Mouse (Mus musculus): ENCODE data around the gene Hsd11b1. TPM values are rescaled to one million over a fixed set of nuclear protein-coding genes. Genes with fewer than 3 reads are reported as not detected.

Gene Hsd11b1
- polyA plus RNA-seq, 1 experiment, result 0.12 TPM

- no peaks in the 10 kb centered on the region for H3K79me3 ChIP-seq (ENCODE audit: low read depth)
- no peak overlapping the region for H3K4me3 ChIP-seq (ENCODE audit: insufficient read depth, poor library complexity, severe bottlenecking)
- H3K79me2 ChIP-seq (ENCODE audit: control insufficient read depth, insufficient read depth), result no peaks in the 10 kb centered on the region
- no peak overlapping the region for H3ac ChIP-seq (ENCODE audit: control insufficient read depth, insufficient read length, low read depth)
- TF ChIP-seq FOSL1 (IDR thresholded peaks at IDR 0.05; ENCODE audit: insufficient read depth, low read length, poor library complexity, severe bottlenecking) (no peak), CEBPB (IDR thresholded peaks at IDR 0.05; ENCODE audit: low read depth) (no peak), CTCF (IDR thresholded peaks at IDR 0.05; ENCODE audit: control insufficient read depth, insufficient read depth, insufficient read length) (no peak), MYOD1 (IDR thresholded peaks at IDR 0.05; ENCODE audit: control insufficient read depth, insufficient read length, low read depth) (no peak), MYOG (IDR thresholded peaks at IDR 0.05; ENCODE audit: control insufficient read depth, extremely low read depth, insufficient read length) (no peak), USF1 (IDR thresholded peaks at IDR 0.05; ENCODE audit: low read depth) (no peak), MAX (IDR thresholded peaks at IDR 0.05) (no peak)
- no peaks in the 10 kb centered on the region for H3K36me3 ChIP-seq (ENCODE audit: control insufficient read depth, insufficient read depth)
- no peaks in the 10 kb centered on the region for H3K27me3 ChIP-seq (ENCODE audit: control insufficient read depth, insufficient read depth, insufficient read length)
Measured at GRCm38 (mm10) chr1:193270965-193271763, 7.3 kb upstream of the Hsd11b1 start.

GRCm38 (mm10) chr1:193265734-193266133, 1.9 kb upstream of the Hsd11b1 start:
- no peaks in the 10 kb centered on the region for H3K79me3 ChIP-seq (ENCODE audit: low read depth)
- H3K79me2 ChIP-seq (ENCODE audit: control insufficient read depth, insufficient read depth), result no peaks in the 10 kb centered on the region
- H3ac ChIP-seq (ENCODE audit: control insufficient read depth, insufficient read length, low read depth), result no peak overlapping the region
- no peaks in the 10 kb centered on the region for H3K27me3 ChIP-seq (ENCODE audit: control insufficient read depth, insufficient read depth, insufficient read length)
- H3K4me3 ChIP-seq (ENCODE audit: insufficient read depth, poor library complexity, severe bottlenecking), result no peak overlapping the region
- H3K36me3 ChIP-seq (ENCODE audit: control insufficient read depth, insufficient read depth), result no peaks in the 10 kb centered on the region
- TF ChIP-seq CTCF (IDR thresholded peaks at IDR 0.05; ENCODE audit: control insufficient read depth, insufficient read depth, insufficient read length) (no peak), CEBPB (IDR thresholded peaks at IDR 0.05; ENCODE audit: low read depth) (no peak), MAX (IDR thresholded peaks at IDR 0.05) (no peak), FOSL1 (IDR thresholded peaks at IDR 0.05; ENCODE audit: insufficient read depth, low read length, poor library complexity, severe bottlenecking) (no peak)

- Histone ChIP-seq H3K4me3 (ENCODE audit: insufficient read depth, poor library complexity, severe bottlenecking) (no peak overlapping the region), H3K36me3 (ENCODE audit: control insufficient read depth, insufficient read depth) (no peaks in the 10 kb centered on the region), H3K79me2 (ENCODE audit: control insufficient read depth, insufficient read depth) (no peaks in the 10 kb centered on the region), H3K79me3 (ENCODE audit: low read depth) (no peaks in the 10 kb centered on the region), H3K27me3 (ENCODE audit: control insufficient read depth, insufficient read depth, insufficient read length) (no peaks in the 10 kb centered on the region), H3ac (ENCODE audit: control insufficient read depth, insufficient read length, low read depth) (no peak overlapping the region)
- TF ChIP-seq MYOD1 (IDR thresholded peaks at IDR 0.05; ENCODE audit: control insufficient read depth, insufficient read length, low read depth) (no peak), FOSL1 (IDR thresholded peaks at IDR 0.05; ENCODE audit: insufficient read depth, low read length, poor library complexity, severe bottlenecking) (no peak), USF1 (IDR thresholded peaks at IDR 0.05; ENCODE audit: low read depth) (no peak), CEBPB (IDR thresholded peaks at IDR 0.05; ENCODE audit: low read depth) (no peak), MAX (IDR thresholded peaks at IDR 0.05) (no peak), CTCF (IDR thresholded peaks at IDR 0.05; ENCODE audit: control insufficient read depth, insufficient read depth, insufficient read length) (no peak), MYOG (IDR thresholded peaks at IDR 0.05; ENCODE audit: control insufficient read depth, extremely low read depth, insufficient read length) (no peak)
Measured at GRCm38 (mm10) chr1:193263026-193263907, 608 bp downstream of the Hsd11b1 start.

- no peaks in the 10 kb centered on the region for H3K79me2 ChIP-seq (ENCODE audit: control insufficient read depth, insufficient read depth)
- H3K79me3 ChIP-seq (ENCODE audit: low read depth), result no peaks in the 10 kb centered on the region
- no peaks in the 10 kb centered on the region for H3K27me3 ChIP-seq (ENCODE audit: control insufficient read depth, insufficient read depth, insufficient read length)
- H3K36me3 ChIP-seq (ENCODE audit: control insufficient read depth, insufficient read depth), result no peaks in the 10 kb centered on the region
- H3K4me3 ChIP-seq (ENCODE audit: insufficient read depth, poor library complexity, severe bottlenecking), result no peak overlapping the region
- H3ac ChIP-seq (ENCODE audit: control insufficient read depth, insufficient read length, low read depth), result no peak overlapping the region
- TF ChIP-seq USF1 (IDR thresholded peaks at IDR 0.05; ENCODE audit: low read depth) (no peak), CTCF (IDR thresholded peaks at IDR 0.05; ENCODE audit: control insufficient read depth, insufficient read depth, insufficient read length) (no peak), MYOD1 (IDR thresholded peaks at IDR 0.05; ENCODE audit: control insufficient read depth, insufficient read length, low read depth) (no peak), FOSL1 (IDR thresholded peaks at IDR 0.05; ENCODE audit: insufficient read depth, low read length, poor library complexity, severe bottlenecking) (no peak), MAX (IDR thresholded peaks at IDR 0.05) (no peak), MYOG (IDR thresholded peaks at IDR 0.05; ENCODE audit: control insufficient read depth, extremely low read depth, insufficient read length) (no peak), CEBPB (IDR thresholded peaks at IDR 0.05; ENCODE audit: low read depth) (no peak)
Measured at GRCm38 (mm10) chr1:193261897-193262548, 1.9 kb downstream of the Hsd11b1 start.

GRCm38 (mm10) chr1:193259559-193259958, 4.3 kb downstream of the Hsd11b1 start:
- H3K79me3 ChIP-seq (ENCODE audit: low read depth), result no peaks in the 10 kb centered on the region
- no peaks in the 10 kb centered on the region for H3K79me2 ChIP-seq (ENCODE audit: control insufficient read depth, insufficient read depth)
- no peaks in the 10 kb centered on the region for H3K27me3 ChIP-seq (ENCODE audit: control insufficient read depth, insufficient read depth, insufficient read length)
- H3K4me3 ChIP-seq (ENCODE audit: insufficient read depth, poor library complexity, severe bottlenecking), result no peak overlapping the region
- H3K36me3 ChIP-seq (ENCODE audit: control insufficient read depth, insufficient read depth), result no peaks in the 10 kb centered on the region
- TF ChIP-seq MAX (IDR thresholded peaks at IDR 0.05) (no peak), MYOD1 (IDR thresholded peaks at IDR 0.05; ENCODE audit: control insufficient read depth, insufficient read length, low read depth) (no peak), MYOG (IDR thresholded peaks at IDR 0.05; ENCODE audit: control insufficient read depth, extremely low read depth, insufficient read length) (no peak), CEBPB (IDR thresholded peaks at IDR 0.05; ENCODE audit: low read depth) (no peak), USF1 (IDR thresholded peaks at IDR 0.05; ENCODE audit: low read depth) (no peak), FOSL1 (IDR thresholded peaks at IDR 0.05; ENCODE audit: insufficient read depth, low read length, poor library complexity, severe bottlenecking) (no peak), CTCF (IDR thresholded peaks at IDR 0.05; ENCODE audit: control insufficient read depth, insufficient read depth, insufficient read length) (no peak)
- H3ac ChIP-seq (ENCODE audit: control insufficient read depth, insufficient read length, low read depth), result no peak overlapping the region
